Mouse (Mus musculus) ES-CJ7 (cell line): ENCODE data around the gene Kat14.

ENCODE experiments used
- DNase-seq: peaks from one replicate; pipeline ENCODE4 v3.0.0; 2011; ENCODE audit warnings: low read depth, low spot score

Kat14 gene

DNA sequence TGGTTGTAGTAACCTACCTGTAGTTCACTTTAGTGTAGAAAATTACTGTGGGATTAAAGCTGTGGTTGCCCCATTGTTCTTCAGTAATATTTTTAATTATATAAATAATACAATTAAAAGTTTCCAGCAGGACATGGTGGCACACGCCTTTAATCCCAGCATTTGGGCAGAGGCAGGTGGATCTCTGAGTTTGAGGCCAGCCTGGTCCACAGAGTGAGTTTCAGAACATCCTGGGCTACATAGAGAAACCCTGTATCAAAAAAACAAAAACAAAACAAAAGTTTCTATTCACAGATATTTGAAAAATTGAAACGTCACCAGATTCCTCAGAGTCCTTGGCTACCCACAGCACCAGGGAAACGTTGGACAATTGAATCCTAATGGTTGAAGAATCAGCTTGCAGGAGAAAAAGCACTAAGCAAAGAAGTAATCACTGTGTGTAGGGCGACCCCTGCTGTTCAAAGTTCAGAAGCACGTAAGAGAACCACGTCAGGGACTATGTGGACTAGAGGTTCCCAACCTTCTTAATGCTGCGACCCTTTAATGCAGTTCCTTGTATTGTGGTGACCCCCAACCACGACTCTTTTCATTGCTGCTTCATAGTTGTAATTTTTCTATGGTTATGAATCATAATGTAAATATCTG is 83.7 kb downstream of the Kat14 start:
- DNase-seq: peak; percentile 86
